ENCODE assay signal across 23 mouse cellular contexts in genomic region chr2:24456841-24457240, GRCm38 (mm10). TPM values are rescaled to one million over a fixed set of nuclear protein-coding genes. Genes with fewer than 3 reads are reported as not detected.
DNase-seq lines count a peak whose midpoint lies in the region; ATAC-seq and TF ChIP-seq lines count a peak whose summit lies in the region.
"Had no signal": no experiment of that assay in that cellular context is flagged by ENCODE, and none has a peak within 500 bp of the region (broad histone marks: within the 10 kb centered on the region; RNA-seq: fewer than 3 reads in every experiment).

No protein-coding gene starts in this region.

- H3K27ac ChIP-seq in intestine, embryonic 14.5 days (ENCODE audit: low read depth) = no peak overlapping the region
- H3K27ac ChIP-seq in intestine, postnatal 0 days (ENCODE audit: low read depth, low read length) = no peak overlapping the region
- 0 out of 2 replicates have a peak overlapping the region, but pooled peaks have one; percentile 7 for H3K27ac ChIP-seq in neural tube, embryonic 14.5 days (ENCODE audit: low read depth, low read length)
- H3K27ac ChIP-seq: embryonic facial prominence, embryonic 12.5 days; forebrain, embryonic 15.5 days; heart, adult 2 months; hindbrain, embryonic 10.5 days; hindbrain, embryonic 15.5 days had no signal

- no peaks in the 10 kb centered on the region for H3K9me3 ChIP-seq in intestine, embryonic 14.5 days (ENCODE audit: control insufficient read depth, low read length)
- no peaks in the 10 kb centered on the region for H3K9me3 ChIP-seq in intestine, postnatal 0 days (ENCODE audit: control insufficient read depth)
- no peaks in the 10 kb centered on the region for H3K9me3 ChIP-seq in neural tube, embryonic 14.5 days (ENCODE audit: control insufficient read depth, low read length)
- H3K9me3 ChIP-seq: embryonic facial prominence, embryonic 12.5 days; forebrain, embryonic 15.5 days; G1E; heart, embryonic 12.5 days; hindbrain, embryonic 10.5 days; hindbrain, embryonic 15.5 days had no signal

- H3K27me3 ChIP-seq in intestine, embryonic 14.5 days (replicated peaks; ENCODE audit: control insufficient read depth, insufficient read depth, low read length) = no peaks in the 10 kb centered on the region
- H3K27me3 ChIP-seq in intestine, postnatal 0 days (replicated peaks; ENCODE audit: control insufficient read depth, insufficient read depth, low read length) = no peaks in the 10 kb centered on the region
- H3K27me3 ChIP-seq in neural tube, embryonic 14.5 days (ENCODE audit: control insufficient read depth, insufficient read depth, low read length) = no peaks in the 10 kb centered on the region
- H3K27me3 ChIP-seq: embryonic facial prominence, embryonic 12.5 days; forebrain, embryonic 15.5 days; hindbrain, embryonic 15.5 days had no signal

- ATAC-seq in intestine, embryonic 14.5 days (replicated peaks; ENCODE audit: low FRiP score, low TSS enrichment, low read depth) = no peak
- no peak for ATAC-seq in intestine, postnatal 0 days
- no peak for ATAC-seq in neural tube, embryonic 14.5 days (ENCODE audit: low read depth)
- ATAC-seq in granulocyte monocyte progenitor cell, adult 5-6 weeks (replicated peaks; ENCODE audit: poor library complexity, severe bottlenecking) = peak; percentile 85
- ATAC-seq: forebrain, embryonic 15.5 days had no signal

- no peak overlapping the region for H3K4me2 ChIP-seq in intestine, embryonic 14.5 days (ENCODE audit: low read length)
- no peak overlapping the region for H3K4me2 ChIP-seq in intestine, postnatal 0 days (replicated peaks; ENCODE audit: low read depth)
- H3K4me2 ChIP-seq in neural tube, embryonic 14.5 days (ENCODE audit: low read depth, low read length) = no peak overlapping the region
- H3K4me2 ChIP-seq: embryonic facial prominence, embryonic 12.5 days; forebrain, embryonic 15.5 days; heart, embryonic 12.5 days; hindbrain, embryonic 15.5 days had no signal

- DNase-seq in intestine, embryonic 14.5 days (ENCODE audit: low spot score) = peak; percentile 40
- no peak for DNase-seq in neural tube, embryonic 10.5 days (ENCODE audit: extremely low spot score, low spot score)
- DNase-seq in layer of hippocampus, postnatal 14 days (ENCODE audit: low spot score in 2 of 2) = no peak
- DNase-seq in right cerebral cortex, postnatal 36 days (ENCODE audit: low spot score in 2 of 2) = no peak
- DNase-seq: adrenal gland, postnatal 10 days; cerebellum, adult 11 months; cerebellum, adult 8-10 months; cerebellum, postnatal 14 days; gastrocnemius, postnatal 36 days; heart, adult 2 months had no signal

- H3K4me3 ChIP-seq in intestine, embryonic 14.5 days (ENCODE audit: low read depth, low read length) = no peak overlapping the region
- no peak overlapping the region for H3K4me3 ChIP-seq in intestine, postnatal 0 days (ENCODE audit: low read depth, low read length)
- no peak overlapping the region for H3K4me3 ChIP-seq in neural tube, embryonic 14.5 days (ENCODE audit: low read depth, low read length)
- H3K4me3 ChIP-seq: embryonic facial prominence, embryonic 12.5 days; forebrain, embryonic 15.5 days; heart, adult 2 months; heart, embryonic 12.5 days; hindbrain, embryonic 10.5 days; hindbrain, embryonic 15.5 days had no signal

- H3K9ac ChIP-seq in intestine, embryonic 14.5 days (ENCODE audit: low read length) = no peak overlapping the region
- H3K9ac ChIP-seq in intestine, postnatal 0 days (ENCODE audit: low read depth, low read length) = no peak overlapping the region
- no peak overlapping the region for H3K9ac ChIP-seq in neural tube, embryonic 14.5 days (replicated peaks; ENCODE audit: low read depth, low read length)
- H3K9ac ChIP-seq: embryonic facial prominence, embryonic 12.5 days; forebrain, embryonic 15.5 days; heart, embryonic 12.5 days; hindbrain, embryonic 15.5 days had no signal

- peaks cover 9% of the 10 kb centered on the region for H3K4me1 ChIP-seq in intestine, embryonic 14.5 days (replicated peaks; ENCODE audit: control insufficient read depth, insufficient read depth, low read length)
- H3K4me1 ChIP-seq in intestine, postnatal 0 days (replicated peaks; ENCODE audit: control insufficient read depth, insufficient read depth, low read length) = peaks cover 14% of the 10 kb centered on the region; the same call in 1 of the 2 replicates
- peaks cover 11% of the 10 kb centered on the region; the same call in 1 of the 2 replicates for H3K4me1 ChIP-seq in neural tube, embryonic 14.5 days (ENCODE audit: control insufficient read depth, insufficient read depth, low read length)
- H3K4me1 ChIP-seq: embryonic facial prominence, embryonic 12.5 days; forebrain, embryonic 15.5 days; heart, embryonic 12.5 days had no signal

- WGBS in intestine, embryonic 14.5 days = 90% methylated on average over 4 of the region's 4 CpGs
- 85% methylated on average over 4 of the region's 4 CpGs for WGBS in intestine, postnatal 0 days
- WGBS in neural tube, embryonic 14.5 days = 87% methylated on average over 4 of the region's 4 CpGs

- H3K36me3 ChIP-seq in intestine, embryonic 14.5 days (ENCODE audit: control insufficient read depth, insufficient read depth, low read length) = no peaks in the 10 kb centered on the region
- H3K36me3 ChIP-seq in intestine, postnatal 0 days (ENCODE audit: control insufficient read depth, insufficient read depth) = no peaks in the 10 kb centered on the region
- no peaks in the 10 kb centered on the region for H3K36me3 ChIP-seq in neural tube, embryonic 14.5 days (ENCODE audit: control insufficient read depth, insufficient read depth, low read length)
- H3K36me3 ChIP-seq: embryonic facial prominence, embryonic 12.5 days; forebrain, embryonic 15.5 days; G1E; heart, embryonic 12.5 days; hindbrain, embryonic 10.5 days; hindbrain, embryonic 15.5 days had no signal

- no peak for TF ChIP-seq CTCF in intestine, postnatal 0 days (IDR thresholded peaks at IDR 0.05; ENCODE audit: low read depth)

RNA-seq across cellular contexts. Expression of gene Pax8, which starts 18.6 kb away (rescaled TPM):
- 0.22 and 0.44 TPM in 2 replicates for polyA plus RNA-seq in intestine, embryonic 14.5 days (2014; fragmentation: Nextera tagmentation; extraction: Ambion mirVana)
- 0.52 and 0.64 TPM in 2 replicates for polyA plus RNA-seq in intestine, postnatal 0 days (2015; fragmentation: Nextera tagmentation; extraction: Ambion mirVana)
- polyA plus RNA-seq in neural tube, embryonic 14.5 days (2014; fragmentation: Nextera tagmentation; extraction: Ambion mirVana) = 56.9 and 64.1 TPM in 2 replicates
- 1.0 TPM in 1 of 2 replicates, not detected in the other for total RNA-seq in granulocyte monocyte progenitor cell, adult 5-6 weeks (2014; fragmentation: Nextera tagmentation)
- 0.34 TPM in 1 of 2 replicates, not detected in the other for total RNA-seq in granulocyte monocyte progenitor cell, adult 5-6 weeks (2017)
- not detected for total RNA-seq in layer of hippocampus, postnatal 14 days (2021)
- total RNA-seq: adrenal gland, postnatal 10 days; gastrocnemius, adult 8-10 months; gastrocnemius, postnatal 36 days; heart, adult 2 months; heart, postnatal 25 days had no signal
- polyA plus RNA-seq: cortical plate, adult 2 months; G1E; heart, adult 2 months; heart, embryonic 12.5 days; heart, embryonic 16.5 days had no signal

Comparison
In these comparisons a context has a peak if more than half of its experiments do, and no peak if none do; other contexts are left out.
1. RNA of gene Pax8, which starts 18.6 kb away (polyA plus RNA-seq): 56.9 to 64.1 TPM in neural tube, embryonic 14.5 days; 0.52 to 0.64 TPM in intestine, postnatal 0 days and 0.22 to 0.44 TPM in intestine, embryonic 14.5 days; every median in the first group is over 10 times any median in the second.